Comparison of ENCODE assay signal across 1 mouse cellular context in genomic region chr5:5618329-5618728, GRCm38 (mm10).
TF ChIP-seq lines count a peak whose summit lies in the region.

No protein-coding gene starts in this region.

TF ChIP-seq in MEL, 35 proteins besides CTCF, POLR2A, EP300 and RAD21:
- TF ChIP-seq ZC3H11A (IDR thresholded peaks at IDR 0.05; ENCODE audit: low read depth, low read length): no peak
- TF ChIP-seq CHD2 (IDR thresholded peaks at IDR 0.05; ENCODE audit: low read length): no peak
- no peak for TF ChIP-seq MAX (IDR thresholded peaks at IDR 0.05; ENCODE audit: low read length)
- TF ChIP-seq MYB (IDR thresholded peaks at IDR 0.05; ENCODE audit: low read depth, low read length): no peak
- TF ChIP-seq SIN3A (IDR thresholded peaks at IDR 0.05; ENCODE audit: low read length): no peak
- no peak for TF ChIP-seq MAFK (IDR thresholded peaks at IDR 0.05; ENCODE audit: borderline replicate concordance, low read depth, low read length)
- TF ChIP-seq NELFE (IDR thresholded peaks at IDR 0.05; ENCODE audit: low read depth, low read length): no peak
- TF ChIP-seq UBTF (IDR thresholded peaks at IDR 0.05; ENCODE audit: borderline replicate concordance, insufficient read depth, low read depth, low read length): no peak
- no peak for TF ChIP-seq USF2 (IDR thresholded peaks at IDR 0.05; ENCODE audit: borderline replicate concordance in 1 of 2, insufficient read depth in 1 of 2, low read depth in 1 of 2, low read length in 2 of 2)
- no peak for TF ChIP-seq TCF12 (IDR thresholded peaks at IDR 0.05; ENCODE audit: low read depth, low read length)
- TF ChIP-seq MYC (IDR thresholded peaks at IDR 0.05; ENCODE audit: low read depth, low read length): no peak
- TF ChIP-seq ZMIZ1 (IDR thresholded peaks at IDR 0.05; ENCODE audit: low read depth, low read length): no peak
- TF ChIP-seq HCFC1 (IDR thresholded peaks at IDR 0.05; ENCODE audit: low read depth, low read length): no peak
- TF ChIP-seq MXI1 (IDR thresholded peaks at IDR 0.05; ENCODE audit: low read depth, low read length): no peak
- TF ChIP-seq TBP (IDR thresholded peaks at IDR 0.05; ENCODE audit: low read depth, low read length): no peak
- TF ChIP-seq CHD1 (IDR thresholded peaks at IDR 0.05; ENCODE audit: low read depth, low read length): no peak
- no peak for TF ChIP-seq ZNF384 (IDR thresholded peaks at IDR 0.05; ENCODE audit: low read depth, low read length)
- TF ChIP-seq KAT2A (conservative IDR thresholded peaks at IDR 0.05; ENCODE audit: low read depth, low read length): no peak
- TF ChIP-seq ETS1 (IDR thresholded peaks at IDR 0.05; ENCODE audit: low read depth, low read length): no peak
